Mouse (Mus musculus): ENCODE data around the gene Synj2. TPM values are rescaled to one million over a fixed set of nuclear protein-coding genes. Genes with fewer than 3 reads are reported as not detected.
"Not testable (repeated sequence)": the region's sequence is repeated elsewhere in the genome, so short reads cannot be mapped to it uniquely, and the experiment has no call there.

Gene Synj2
- total RNA-seq, 2 experiments from 2014 or later: 8.2 to 15.4 TPM

GRCm38 (mm10) chr17:6001389-6001788 lies 60.3 kb downstream of the Synj2 start:
- no peak for DNase-seq

GRCm38 (mm10) chr17:6001836-6002235 lies 60.8 kb downstream of the Synj2 start:
- no peak for DNase-seq

- DNase-seq: no peak
These were observed 61.5 kb downstream of the Synj2 start for GRCm38 (mm10) chr17:6002563-6002962.

- DNase-seq: no peak
These were observed 62.6 kb downstream of the Synj2 start for GRCm38 (mm10) chr17:6003661-6004060.

- no peak for DNase-seq
These were observed 64.2 kb downstream of the Synj2 start for GRCm38 (mm10) chr17:6005246-6005637.

- peak; percentile 62 for DNase-seq
These were observed 64.8 kb downstream of the Synj2 start for GRCm38 (mm10) chr17:6005638-6006471.

- DNase-seq: no peak
These were observed 66.2 kb downstream of the Synj2 start for GRCm38 (mm10) chr17:6007101-6007780.

- no peak for DNase-seq
These were observed 66.8 kb downstream of the Synj2 start for GRCm38 (mm10) chr17:6007902-6008301.

- DNase-seq: no peak
These were observed 67.5 kb downstream of the Synj2 start for GRCm38 (mm10) chr17:6008590-6008989.

GRCm38 (mm10) chr17:6009606-6010005 lies 68.5 kb downstream of the Synj2 start:
- DNase-seq: no peak

- no peak for DNase-seq
These were observed 72.0 kb downstream of the Synj2 start for GRCm38 (mm10) chr17:6013079-6013478.

GRCm38 (mm10) chr17:6014985-6015384 lies 73.9 kb downstream of the Synj2 start:
- no peak for DNase-seq

- no peak for DNase-seq
These were observed 75.2 kb downstream of the Synj2 start for GRCm38 (mm10) chr17:6016213-6016780.

- no peak for DNase-seq
These were observed 76.2 kb downstream of the Synj2 start for GRCm38 (mm10) chr17:6017268-6017667.

- DNase-seq: no peak
These were observed 77.3 kb downstream of the Synj2 start for GRCm38 (mm10) chr17:6018348-6018747.

GRCm38 (mm10) chr17:6019776-6020175 lies 78.7 kb downstream of the Synj2 start:
- peak; percentile 75 for DNase-seq

GRCm38 (mm10) chr17:6020636-6021035 lies 79.6 kb downstream of the Synj2 start:
- no peak for DNase-seq

- DNase-seq: not testable (repeated sequence)
These were observed 80.3 kb downstream of the Synj2 start for GRCm38 (mm10) chr17:6021374-6021789.

- DNase-seq: no peak
These were observed 84.8 kb downstream of the Synj2 start for GRCm38 (mm10) chr17:6025831-6026230.

GRCm38 (mm10) chr17:6035661-6036060 lies 94.6 kb downstream of the Synj2 start:
- no peak for DNase-seq

GRCm38 (mm10) chr17:6036458-6036857 lies 95.4 kb downstream of the Synj2 start:
- no peak for DNase-seq

GRCm38 (mm10) chr17:6036872-6037271 lies 95.8 kb downstream of the Synj2 start:
- DNase-seq: no peak

- DNase-seq: no peak
These were observed 96.4 kb downstream of the Synj2 start for GRCm38 (mm10) chr17:6037507-6037906.
